In genomic region chr4:56685123-56685522, GRCm38 (mm10) we compare ENCODE assay signal across 8 mouse cellular contexts. TPM values are rescaled to one million over a fixed set of nuclear protein-coding genes. Genes with fewer than 3 reads are reported as not detected.
A peak's percentile ranks its signal among the peaks of the same experiment; 100 is the strongest.
DNase-seq lines count a peak whose midpoint lies in the region; ATAC-seq and TF ChIP-seq lines count a peak whose summit lies in the region.

No protein-coding gene starts in this region.

- H3K36me3 ChIP-seq in liver, embryonic 12.5 days, result no peaks in the 10 kb centered on the region
- no peaks in the 10 kb centered on the region for H3K36me3 ChIP-seq in embryonic facial prominence, embryonic 10.5 days (replicated peaks)
- no peaks in the 10 kb centered on the region for H3K36me3 ChIP-seq in midbrain, postnatal 0 days (ENCODE audit: insufficient read depth, low read length)

- no peak overlapping the region for H3K27ac ChIP-seq in liver, embryonic 12.5 days
- H3K27ac ChIP-seq in embryonic facial prominence, embryonic 10.5 days (replicated peaks), result no peak overlapping the region
- H3K27ac ChIP-seq in midbrain, postnatal 0 days (ENCODE audit: low read depth, low read length), result no peak overlapping the region

- H3K9me3 ChIP-seq in liver, embryonic 12.5 days (replicated peaks), result no peaks in the 10 kb centered on the region
- no peaks in the 10 kb centered on the region for H3K9me3 ChIP-seq in embryonic facial prominence, embryonic 10.5 days
- no peaks in the 10 kb centered on the region for H3K9me3 ChIP-seq in midbrain, postnatal 0 days (ENCODE audit: low read length)

- intact Hi-C loops in left cerebral cortex, postnatal 4 days (cut with DNase I), result loop anchor here (5.0 to 10.0 kb wide), 5 partner anchors 190 to 1170 kb away; partner anchors contain the start of gene Klf4

- no peak overlapping the region for H3K4me2 ChIP-seq in liver, embryonic 12.5 days
- H3K4me2 ChIP-seq in midbrain, postnatal 0 days (ENCODE audit: low read depth, low read length, poor library complexity, severe bottlenecking), result peak overlapping the region; percentile 36

- peak; percentile 68 for DNase-seq in liver
- peak; percentile 86 for DNase-seq in embryonic facial prominence, embryonic 10.5 days (ENCODE audit: low spot score)
- DNase-seq in heart, adult 11 months, result peak; percentile 97
- peak; percentile 80 for DNase-seq in kidney, adult 11 months
- DNase-seq in left cerebral cortex, postnatal 4 days, result peak; percentile 79
- DNase-seq in midbrain, postnatal 0 days (ENCODE audit: low spot score), result peak; percentile 87
- DNase-seq in spleen, postnatal 10 days (ENCODE audit: low spot score in 2 of 2), result peak; percentile 48 to 76

- no peak overlapping the region for H3K4me3 ChIP-seq in liver, embryonic 12.5 days
- no peak overlapping the region for H3K4me3 ChIP-seq in embryonic facial prominence, embryonic 10.5 days
- H3K4me3 ChIP-seq in midbrain, postnatal 0 days (ENCODE audit: low read depth, low read length), result no peak overlapping the region

- no peak for ATAC-seq in liver, embryonic 12.5 days
- peak; percentile 73 for ATAC-seq in midbrain, postnatal 0 days (ENCODE audit: low FRiP score)

- peak; percentile 90 for TF ChIP-seq CTCF in midbrain, postnatal 0 days (IDR thresholded peaks at IDR 0.05)

- no peak overlapping the region for H3K9ac ChIP-seq in liver, embryonic 12.5 days
- H3K9ac ChIP-seq in midbrain, postnatal 0 days (replicated peaks; ENCODE audit: low read length, poor library complexity, severe bottlenecking), result no peak overlapping the region

- WGBS in liver, embryonic 12.5 days (ENCODE audit: insufficient replicate concordance), result 9% methylated on average over 9 of the region's 9 CpGs
- WGBS in embryonic facial prominence, embryonic 10.5 days, result 8% methylated on average over 9 of the region's 9 CpGs
- 6% methylated on average over 9 of the region's 9 CpGs for WGBS in midbrain, postnatal 0 days

- no peaks in the 10 kb centered on the region for H3K4me1 ChIP-seq in liver, embryonic 12.5 days
- peaks cover 13% of the 10 kb centered on the region for H3K4me1 ChIP-seq in embryonic facial prominence, embryonic 10.5 days
- H3K4me1 ChIP-seq in midbrain, postnatal 0 days (ENCODE audit: insufficient read depth, low read length), result no peaks in the 10 kb centered on the region

- peaks cover 10% of the 10 kb centered on the region; the same call in 1 of the 2 replicates for H3K27me3 ChIP-seq in liver, embryonic 12.5 days (replicated peaks)
- peaks cover 4% of the 10 kb centered on the region; the same call in 1 of the 2 replicates for H3K27me3 ChIP-seq in embryonic facial prominence, embryonic 10.5 days (replicated peaks; ENCODE audit: low read depth, poor library complexity, severe bottlenecking)
- H3K27me3 ChIP-seq in midbrain, postnatal 0 days (ENCODE audit: insufficient read depth, low read length), result 0 out of 2 replicates have a peak, but pooled peaks cover 3% of the 10 kb centered on the region

RNA-seq across cellular contexts. Expression of gene Gm26657, which starts 54.7 kb away (rescaled TPM):
- polyA plus RNA-seq in liver, embryonic 12.5 days (2016; fragmentation: Nextera tagmentation; extraction: Ambion mirVana), result not detected in 2 replicates
- polyA plus RNA-seq in embryonic facial prominence, embryonic 10.5 days (2016; fragmentation: Nextera tagmentation; extraction: Ambion mirVana), result not detected in 2 replicates
- total RNA-seq in left cerebral cortex, postnatal 4 days (2021), result not detected
- not detected in 2 replicates for total RNA-seq in midbrain, postnatal 0 days (2014; rRNA removed)
- not detected in 2 replicates for polyA plus RNA-seq in midbrain, postnatal 0 days (2015; fragmentation: Nextera tagmentation; extraction: Ambion mirVana)

RNA-seq across cellular contexts. Expression of gene Actl7b, which starts 56.1 kb away (rescaled TPM):
- not detected in 2 replicates for polyA plus RNA-seq in liver, embryonic 12.5 days (2016; fragmentation: Nextera tagmentation; extraction: Ambion mirVana)
- not detected in 2 replicates for polyA plus RNA-seq in embryonic facial prominence, embryonic 10.5 days (2016; fragmentation: Nextera tagmentation; extraction: Ambion mirVana)
- not detected for total RNA-seq in left cerebral cortex, postnatal 4 days (2021)
- total RNA-seq in midbrain, postnatal 0 days (2014; rRNA removed), result 0.16 and 0.47 TPM in 2 replicates
- polyA plus RNA-seq in midbrain, postnatal 0 days (2015; fragmentation: Nextera tagmentation; extraction: Ambion mirVana), result not detected in 2 replicates

RNA-seq across cellular contexts. Expression of gene Actl7a, which starts 58.1 kb away (rescaled TPM):
- not detected in 2 replicates for polyA plus RNA-seq in liver, embryonic 12.5 days (2016; fragmentation: Nextera tagmentation; extraction: Ambion mirVana)
- polyA plus RNA-seq in embryonic facial prominence, embryonic 10.5 days (2016; fragmentation: Nextera tagmentation; extraction: Ambion mirVana), result not detected in 2 replicates
- not detected for total RNA-seq in left cerebral cortex, postnatal 4 days (2021)
- total RNA-seq in midbrain, postnatal 0 days (2014; rRNA removed), result not detected in 2 replicates
- not detected in 2 replicates for polyA plus RNA-seq in midbrain, postnatal 0 days (2015; fragmentation: Nextera tagmentation; extraction: Ambion mirVana)
